Mouse (Mus musculus) liver, adult 2 months (tissue): Measurements from ENCODE around the gene Tcf20.

Experiments
- CTCF ChIP-seq: fragments of 200-500 bp; IDR thresholded peaks from 2 replicates; pipeline ENCODE4 v1.5.1; 2011; ENCODE audit warnings: low read depth, low read length, control low read depth
- POLR2A ChIP-seq: fragments of 200-500 bp; IDR thresholded peaks from 2 replicates; pipeline ENCODE4 v1.6.1; 2011; ENCODE audit warnings: low read length, control low read depth; ENCODE audit not compliant: insufficient read depth; ENCODE audit errors: extremely low read depth

DNA sequence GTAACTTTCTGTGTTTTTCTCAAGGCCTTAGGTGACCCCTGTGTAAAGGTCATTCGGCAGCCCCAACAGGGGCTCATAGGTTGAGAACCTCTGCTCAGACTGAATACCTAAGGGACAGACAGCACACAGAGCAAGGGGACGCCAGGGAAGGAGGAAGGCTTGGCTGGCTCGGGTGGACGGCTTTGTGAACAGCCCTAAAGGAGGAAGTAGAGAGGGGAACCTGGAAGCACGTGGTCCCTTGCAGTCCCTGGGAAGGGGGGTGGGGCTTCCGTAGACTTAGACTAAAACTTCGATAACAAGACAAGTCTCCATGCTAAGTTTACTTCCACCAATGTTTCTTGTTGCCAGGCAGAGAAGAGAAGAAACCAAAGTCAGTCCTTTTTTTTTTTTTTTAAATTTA lies 48.4 kb upstream of the Tcf20 start:
- no peak for TF ChIP-seq CTCF
- no peak for TF ChIP-seq POLR2A
